Mouse (Mus musculus) adrenal gland (tissue): Measurements from ENCODE around the gene Spns3.

Experiments used
- intact Hi-C: fragments of 180-260 bp; cut with DNase I; formaldehyde crosslinking; loops from one replicate; pipeline ENCODE4 v1.15.1; 2025
- long read RNA-seq, 2 experiments: library from polyadenylated mRNA; unstranded; transcript quantifications; one replicate each; pipeline ENCODE4 v2.0.0; 2020; ENCODE audit warnings: borderline replicate concordance in 1 of 2; ENCODE audit not compliant: insufficient replicate concordance in 1 of 2

The Spns3 gene
- long read RNA-seq, experiment 1 = 0 reads
- long read RNA-seq, experiment 2 = 0 reads

DNA sequence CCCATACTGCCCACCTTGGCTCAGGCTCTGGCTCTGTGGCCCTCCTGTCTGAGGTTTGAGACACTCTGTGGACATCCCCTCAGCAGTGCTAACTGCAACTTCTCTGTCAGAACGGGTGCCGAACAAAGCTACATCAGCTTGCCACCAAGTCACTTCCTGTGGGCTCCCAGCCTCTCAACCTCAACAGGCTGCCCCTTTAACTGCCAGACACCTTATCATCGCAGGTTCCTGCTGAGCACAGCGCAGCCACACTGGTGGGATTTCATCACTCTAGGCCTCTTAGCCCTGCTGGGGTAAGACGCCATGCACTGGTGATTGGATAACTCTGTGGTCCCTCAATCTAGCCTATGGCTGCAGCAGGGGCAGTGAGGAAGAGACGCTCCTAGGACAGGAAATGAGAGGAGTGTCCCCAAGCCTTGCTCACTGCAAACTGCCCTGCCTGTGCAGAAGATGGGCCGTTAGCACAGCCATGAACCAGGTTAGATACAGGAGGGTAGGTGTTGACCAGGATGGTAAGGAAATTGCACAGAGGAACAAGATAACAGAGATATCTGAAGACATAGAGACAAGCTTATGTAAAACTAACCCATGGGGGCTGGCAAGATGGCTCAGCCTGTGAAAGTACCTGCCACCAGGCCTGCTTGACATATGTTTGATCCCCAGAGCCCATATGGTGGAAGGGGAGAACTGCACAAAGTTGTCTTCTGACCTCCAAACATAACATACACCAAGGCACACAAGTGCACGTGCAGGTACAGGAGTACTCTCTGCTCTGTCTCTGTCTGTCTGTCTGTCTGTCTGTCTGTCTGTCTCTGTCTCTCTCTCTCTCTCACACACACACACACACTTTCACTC is at the start of gene Spns3:
TSS of gene Spns3 (minus strand) at position 373 of the 855 bp plus-strand sequence.
- intact Hi-C loops = no loop called here

DNA sequence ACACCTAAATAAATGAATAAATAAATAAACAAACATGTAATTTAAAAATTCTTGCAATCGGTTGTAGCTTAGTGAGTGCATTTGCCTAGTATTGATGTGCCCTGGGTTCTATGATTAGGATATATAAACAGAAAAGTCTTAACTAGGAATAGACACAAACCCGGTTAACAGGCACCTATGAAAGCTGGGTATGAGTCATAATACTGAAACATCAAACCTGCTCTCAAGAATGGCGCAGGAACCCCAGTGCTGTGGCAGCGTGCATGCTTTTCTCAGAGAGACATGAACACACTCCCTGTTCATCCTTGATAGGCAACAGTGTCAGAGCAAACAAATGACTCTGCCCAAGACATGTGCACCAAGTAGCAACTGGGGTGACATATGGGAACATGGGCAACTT is 47.5 kb upstream of the Spns3 start:
- intact Hi-C loops = no loop called here

DNA sequence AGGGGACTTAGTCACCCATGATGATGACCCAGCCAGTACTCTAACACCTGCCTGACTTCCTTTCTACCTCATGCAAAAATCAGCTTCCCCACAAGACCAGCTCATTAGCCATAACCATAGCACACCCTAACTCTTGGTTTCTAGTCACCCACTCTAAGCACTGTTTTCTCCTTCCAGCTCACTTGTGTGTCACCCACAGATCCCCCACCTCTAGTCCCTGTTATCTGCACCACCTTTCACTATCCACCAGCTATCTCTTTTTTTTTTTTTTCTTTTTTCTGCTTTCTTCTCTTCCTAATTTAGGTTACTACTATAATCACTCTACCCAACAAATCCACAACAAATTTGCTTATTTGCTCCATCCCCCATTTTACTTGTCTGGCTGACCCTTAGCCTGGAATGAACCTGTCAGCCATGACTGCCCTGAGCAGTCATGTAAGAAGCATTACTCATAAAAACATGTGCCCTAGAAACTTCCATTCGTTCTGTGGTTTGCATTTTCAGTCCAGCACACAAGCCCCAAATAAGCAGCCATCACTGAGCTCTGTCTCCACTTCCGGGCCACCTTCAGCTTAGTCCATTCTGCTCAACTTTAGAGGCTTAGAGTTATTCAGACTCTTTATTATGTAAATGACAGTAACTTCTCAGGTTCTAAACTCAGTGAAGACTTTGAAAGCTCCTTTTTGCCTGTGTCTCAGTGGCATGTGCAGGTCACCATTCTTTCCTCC is 44.9 kb upstream of the Spns3 start:
- intact Hi-C loops = no loop called here

DNA sequence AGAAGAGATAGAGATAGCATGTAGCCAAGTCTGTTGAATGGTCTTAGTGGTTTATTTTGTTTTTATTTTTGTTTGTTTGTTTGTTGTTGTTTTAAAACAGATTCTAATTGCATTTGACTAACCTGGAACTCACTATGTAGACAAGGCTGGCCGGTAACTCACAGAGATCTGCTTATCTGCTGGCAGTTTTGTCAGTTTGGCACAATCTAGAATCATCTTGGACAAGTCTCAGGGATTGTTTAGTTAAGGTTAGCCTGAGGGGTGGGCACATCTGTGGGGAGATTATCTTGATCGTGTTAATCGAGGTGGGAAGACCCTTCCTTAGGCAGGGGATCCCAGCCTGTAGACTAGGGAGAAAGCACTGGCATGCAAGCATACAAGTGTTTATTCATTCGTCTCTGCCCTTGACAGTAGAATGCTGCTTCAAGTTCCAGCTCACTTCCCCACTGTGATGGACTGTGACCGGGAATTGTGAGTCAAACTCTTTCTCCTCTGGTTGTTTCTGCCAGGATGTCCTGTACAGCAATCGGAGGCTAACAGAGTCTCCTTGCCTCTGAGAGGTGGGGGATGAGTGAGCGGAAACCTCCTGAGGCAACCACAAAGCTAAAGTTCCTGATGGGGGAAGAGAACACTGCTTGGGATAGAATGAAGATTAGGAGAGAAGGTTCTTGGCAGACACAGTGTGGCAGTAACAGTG is 37.4 kb upstream of the Spns3 start:
- intact Hi-C loops = no loop called here

DNA sequence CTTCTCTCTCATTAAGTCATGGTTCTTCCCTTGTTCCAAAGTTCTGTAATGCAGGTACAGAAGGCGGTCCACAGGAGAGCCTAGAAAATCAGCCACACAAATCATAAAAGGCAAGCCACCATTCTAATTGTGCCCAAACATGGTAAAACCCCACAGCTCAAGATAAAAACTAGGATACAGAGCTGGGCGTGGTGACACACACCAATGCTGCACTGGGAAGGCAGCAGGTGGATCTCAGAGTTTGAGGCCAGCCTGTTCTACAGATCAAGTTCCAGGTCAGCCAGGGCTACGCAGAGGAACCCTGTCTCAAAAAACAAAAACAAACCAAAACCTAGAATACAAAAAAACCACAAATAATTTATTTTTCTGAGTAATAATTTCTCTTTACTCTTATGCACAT is 36.3 kb upstream of the Spns3 start:
- intact Hi-C loops = no loop called here

DNA sequence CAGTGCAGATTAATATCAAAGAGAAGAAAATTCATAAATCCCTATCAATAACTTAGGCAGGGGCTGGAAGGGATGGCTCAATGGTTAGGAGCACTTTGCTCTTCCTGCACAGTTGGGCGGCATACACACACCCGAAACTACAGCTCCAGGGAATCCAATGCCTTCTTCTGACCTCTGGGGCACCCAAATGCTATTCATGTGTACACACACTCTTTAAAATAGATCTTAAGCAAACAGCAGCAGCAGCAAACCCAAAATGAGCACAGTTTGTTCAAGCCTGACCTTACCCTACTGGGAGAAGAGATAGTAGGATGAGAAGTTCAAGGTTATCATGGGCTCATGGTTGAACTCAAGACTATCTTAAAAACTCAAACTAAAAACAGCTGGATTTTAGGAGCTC is 32.8 kb upstream of the Spns3 start:
- intact Hi-C loops = no loop called here

DNA sequence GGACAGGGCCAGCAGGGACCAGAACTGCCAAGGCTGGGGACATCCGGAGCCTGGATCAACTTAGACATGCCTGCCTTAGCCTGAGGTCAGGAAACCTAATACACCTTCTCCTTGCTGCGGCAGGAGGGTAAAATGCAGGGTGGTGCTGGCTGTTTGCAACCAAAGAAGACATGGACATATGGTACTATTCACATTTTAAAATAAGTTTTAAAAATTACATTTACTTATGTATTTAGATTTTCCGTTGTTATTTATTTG is 32.1 kb upstream of the Spns3 start:
- intact Hi-C loops = no loop called here

DNA sequence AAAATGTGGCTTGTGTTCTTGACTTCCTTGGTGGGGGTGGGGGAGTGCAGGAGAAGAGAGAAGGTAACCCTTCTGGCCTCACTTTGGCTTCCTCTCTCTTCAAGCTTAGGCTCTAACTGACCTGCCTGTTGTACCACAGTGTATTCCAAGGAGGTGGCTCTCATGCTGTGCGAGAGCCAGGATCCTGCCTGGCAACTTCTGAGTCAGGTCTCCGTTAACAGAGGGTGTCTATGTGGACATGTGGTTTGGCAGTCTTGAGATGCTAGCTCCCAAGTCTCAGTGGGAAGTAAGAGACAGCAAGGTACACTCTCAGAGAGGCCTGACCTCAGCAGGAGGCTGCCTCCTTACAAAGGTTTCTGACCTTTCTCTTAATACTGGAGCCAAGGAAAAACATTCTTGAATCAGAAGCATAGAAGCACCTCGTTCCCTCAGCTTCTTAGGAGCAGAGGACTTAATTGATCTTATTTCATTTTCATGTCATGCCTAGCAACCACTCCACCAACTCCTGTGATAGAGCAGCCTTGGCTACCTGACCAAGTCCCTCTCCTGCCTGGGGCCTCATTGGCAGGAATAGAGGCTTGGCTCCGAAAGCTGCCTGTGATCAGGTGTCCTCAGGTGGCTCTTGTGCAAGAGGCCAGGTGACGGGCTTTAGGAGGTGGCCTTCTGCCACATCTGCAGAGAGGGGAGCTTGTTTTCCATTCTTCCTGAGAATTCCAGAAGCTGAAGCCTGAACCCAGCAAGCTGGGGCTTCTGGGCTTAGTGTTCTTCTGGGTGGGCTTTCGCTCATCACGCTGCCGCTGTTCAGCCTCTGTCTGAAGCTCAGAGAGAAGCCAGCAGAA is 31.5 kb upstream of the Spns3 start:
- intact Hi-C loops = no loop called here

DNA sequence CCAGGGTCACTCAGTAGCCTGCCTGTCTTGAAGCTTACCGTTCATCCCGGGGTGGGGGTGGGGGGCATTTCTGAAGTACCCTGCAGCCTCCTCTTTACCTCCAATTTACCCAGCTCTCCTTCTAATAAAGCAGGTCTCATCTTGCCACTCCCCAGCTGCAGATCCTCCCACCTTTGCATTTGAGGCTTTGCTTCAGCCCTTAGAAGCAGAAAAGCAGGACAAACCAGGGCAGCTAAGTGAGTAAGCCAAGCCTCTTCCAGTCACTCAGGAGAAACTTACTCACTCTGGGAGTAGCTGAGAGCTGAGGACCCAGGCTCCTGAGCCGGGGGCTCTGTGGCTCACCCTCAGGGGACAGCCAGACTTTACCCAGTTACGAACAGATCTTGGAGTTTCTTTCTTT is 28.2 kb upstream of the Spns3 start:
- intact Hi-C loops = no loop called here

DNA sequence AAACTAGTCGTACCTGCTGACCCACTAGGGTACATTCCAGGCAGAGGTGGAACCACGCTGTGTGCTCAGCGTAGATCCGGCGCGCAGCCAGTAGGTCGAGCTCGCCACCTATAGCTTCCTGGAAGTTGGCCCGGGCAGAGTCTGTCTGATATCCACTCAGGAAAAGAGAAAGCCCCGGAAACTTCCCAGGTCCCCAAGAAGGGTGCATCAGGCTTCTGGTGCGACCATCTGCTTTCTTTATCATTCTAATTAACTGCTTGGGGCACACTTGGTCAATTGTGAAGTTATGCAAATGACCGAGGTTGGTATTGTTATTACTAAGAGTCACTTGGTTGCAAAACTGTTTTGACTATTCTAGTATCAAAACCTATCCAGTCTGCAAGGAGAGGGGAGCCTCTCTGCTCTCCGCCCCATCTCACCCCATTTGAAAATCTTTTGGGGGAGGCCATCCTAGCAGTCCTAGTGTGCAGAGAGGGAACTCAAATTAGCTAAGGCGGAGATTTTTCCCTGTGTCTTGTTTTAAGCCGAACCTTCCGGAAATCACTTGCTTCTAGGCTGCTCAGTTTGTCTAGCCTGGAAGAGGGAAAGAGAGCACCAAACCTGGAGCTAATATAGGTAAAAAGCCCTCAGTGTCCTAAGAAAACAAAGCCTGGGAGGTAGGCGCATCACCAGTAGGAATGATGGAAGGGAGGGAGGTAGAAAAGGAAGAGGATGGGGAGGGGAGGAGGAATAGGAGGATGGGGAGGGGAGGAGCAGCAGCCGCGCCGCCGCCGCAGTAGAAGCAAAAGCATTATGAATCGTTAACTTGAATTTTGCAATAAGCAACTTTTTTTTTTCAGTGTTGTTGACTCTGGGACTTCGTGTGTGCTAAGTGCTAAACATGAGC is 26.4 kb upstream of the Spns3 start:
- intact Hi-C loops = no loop called here

DNA sequence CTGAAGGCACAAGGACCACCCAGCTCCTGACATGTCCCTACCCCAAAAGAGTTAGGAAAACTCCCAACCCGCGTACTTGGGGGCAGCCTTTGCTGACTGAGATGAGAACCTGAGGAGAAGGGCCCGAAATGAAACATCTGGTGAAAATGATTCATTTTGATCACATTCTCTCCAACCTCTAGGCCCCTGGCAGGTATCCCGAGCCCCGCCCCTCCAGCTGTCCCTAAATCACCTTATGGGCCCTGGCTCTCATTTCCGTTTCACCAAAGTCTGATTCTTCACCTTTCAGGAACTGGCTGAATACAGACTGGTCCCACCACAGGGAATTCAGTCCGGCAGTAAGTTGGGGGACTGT is 25.8 kb upstream of the Spns3 start:
- intact Hi-C loops = no loop called here

DNA sequence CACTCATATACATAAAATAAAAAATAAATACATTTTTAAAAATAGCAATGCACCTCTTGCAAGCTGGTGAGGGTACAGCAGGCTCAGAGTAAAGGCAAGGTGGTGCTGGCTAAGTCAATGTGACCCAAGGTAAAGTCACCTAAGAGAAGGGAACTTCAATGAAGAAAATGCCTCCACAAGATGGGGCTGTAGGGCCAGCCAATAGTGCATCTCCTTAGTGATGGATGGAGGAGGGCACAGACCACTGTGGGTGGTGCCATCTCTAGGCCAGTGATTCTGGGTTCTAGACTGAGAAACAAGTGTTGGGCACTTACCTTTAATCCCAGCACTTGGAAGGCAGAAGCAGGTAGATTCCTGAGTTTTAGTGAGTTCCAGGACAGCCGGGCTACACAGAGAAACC is 23.5 kb upstream of the Spns3 start:
- intact Hi-C loops = loop anchor here (5.0 kb wide), 1 partner anchor 153 kb away; no protein-coding TSS in a partner anchor

DNA sequence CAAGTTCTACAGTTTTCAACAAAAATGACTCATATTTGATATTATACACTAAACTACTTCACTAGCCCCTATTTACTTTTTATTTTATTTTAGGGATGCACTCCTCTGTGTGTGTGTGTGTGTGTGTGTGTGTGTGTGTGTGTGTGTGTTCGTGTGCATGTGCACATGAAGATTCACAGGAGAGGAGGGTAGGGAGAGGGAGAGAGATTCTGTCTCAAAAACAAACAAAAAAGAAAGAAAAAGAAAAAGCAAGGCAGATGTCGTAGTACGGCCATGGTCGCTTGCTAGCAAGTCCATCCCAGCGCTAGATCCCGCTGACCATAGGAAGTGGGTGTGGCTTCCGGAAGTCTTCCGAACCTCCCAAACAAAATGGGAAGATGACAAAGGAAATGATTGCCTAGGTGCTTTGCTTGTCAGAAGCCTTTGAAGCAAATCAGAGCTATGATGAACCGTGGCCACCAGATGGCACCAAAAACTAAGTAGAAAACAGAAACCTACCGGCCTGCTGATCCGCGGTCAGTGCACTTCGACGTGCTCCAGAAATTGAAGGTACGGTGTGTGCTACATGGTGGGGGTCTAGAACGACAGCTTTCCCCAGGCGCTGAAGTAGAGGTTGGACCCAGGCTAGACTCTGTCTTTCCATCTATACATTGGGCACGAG is 20.1 kb upstream of the Spns3 start:
- intact Hi-C loops = loop anchor here (5.0 kb wide), 1 partner anchor 157 kb away; no protein-coding TSS in a partner anchor

DNA sequence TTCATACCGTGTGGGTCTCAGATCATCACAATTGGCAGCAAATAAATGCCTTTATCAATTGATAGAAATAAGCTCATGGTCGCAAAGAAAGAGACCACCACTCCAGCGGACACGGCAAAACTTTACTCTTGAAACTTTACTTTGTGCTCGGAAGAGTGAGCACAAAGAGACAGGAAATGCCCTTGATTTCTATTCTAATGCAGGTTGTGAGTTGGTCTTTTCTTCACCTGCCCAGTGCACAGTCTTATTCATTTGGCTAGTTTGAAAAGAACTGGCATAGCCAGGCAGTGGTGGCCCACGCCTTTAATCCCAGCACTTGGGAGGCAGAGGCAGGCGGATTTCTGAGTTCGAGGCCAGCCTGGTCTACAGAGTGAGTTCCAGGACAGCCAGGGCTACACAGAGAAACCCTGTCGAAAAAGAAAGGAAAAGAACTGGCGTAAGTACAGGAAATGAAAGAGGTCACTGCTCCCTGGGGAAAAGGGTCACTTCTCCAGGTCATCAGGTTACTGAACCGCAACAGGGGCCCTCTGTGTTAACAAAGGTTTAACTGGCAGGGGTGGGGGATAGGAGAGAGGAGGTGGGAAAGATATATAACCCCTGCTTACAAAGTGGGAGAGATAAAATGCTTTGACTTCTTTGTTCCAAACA is 19.5 kb upstream of the Spns3 start:
- intact Hi-C loops = loop anchor here (5.0 kb wide), 2 partner anchors 158 to 227 kb away; no protein-coding TSS in a partner anchor

DNA sequence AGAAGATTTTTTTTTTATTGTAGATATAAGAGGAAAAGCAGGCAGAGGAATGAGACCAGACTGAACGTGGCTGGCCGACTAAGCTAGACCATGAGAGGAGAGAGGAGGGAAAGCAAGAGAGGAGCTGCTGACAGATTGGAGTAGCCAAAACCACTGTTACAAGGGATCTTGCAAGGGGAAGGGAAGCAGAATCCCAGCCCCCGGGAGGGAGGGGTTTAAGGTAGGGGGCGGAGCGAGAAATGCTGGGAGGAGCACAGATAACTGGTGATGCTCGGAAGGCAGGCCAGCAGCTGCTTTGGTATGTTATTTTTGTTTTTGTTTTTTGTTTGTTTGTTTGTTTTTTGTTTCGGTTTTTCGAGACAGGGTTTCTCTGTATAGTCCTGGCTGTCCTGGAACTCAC is 18.7 kb upstream of the Spns3 start:
- intact Hi-C loops = loop anchor here (5.0 kb wide), 1 partner anchor 227 kb away; no protein-coding TSS in a partner anchor

DNA sequence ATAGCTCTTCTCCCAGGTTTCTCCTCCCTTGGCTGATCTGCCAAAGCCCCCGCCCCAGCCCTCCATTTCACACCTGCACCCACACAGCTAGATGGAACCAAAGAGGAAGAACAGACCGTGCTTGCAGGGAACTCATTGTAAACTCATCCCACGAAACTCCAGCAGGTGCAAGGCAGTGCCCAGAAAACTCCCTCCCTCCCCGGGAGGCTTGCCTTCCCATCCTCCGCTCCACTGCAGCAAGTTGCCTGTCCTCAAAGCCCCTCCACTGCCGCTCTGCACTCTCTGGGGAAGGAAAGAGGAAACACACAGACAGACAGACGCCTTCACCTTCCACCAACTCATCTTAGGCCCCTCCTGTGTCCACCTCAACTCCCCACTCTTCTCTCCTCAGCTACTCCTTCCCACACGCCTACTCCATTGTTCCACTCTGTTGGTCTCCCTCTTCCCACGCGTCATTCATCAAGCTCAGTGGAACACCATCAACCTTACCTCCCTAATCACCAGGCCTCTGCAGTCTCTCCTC is 16.6 kb upstream of the Spns3 start:
- intact Hi-C loops = loop anchor here (1.0 to 5.0 kb wide), 2 partner anchors 212 to 225 kb away; no protein-coding TSS in a partner anchor

DNA sequence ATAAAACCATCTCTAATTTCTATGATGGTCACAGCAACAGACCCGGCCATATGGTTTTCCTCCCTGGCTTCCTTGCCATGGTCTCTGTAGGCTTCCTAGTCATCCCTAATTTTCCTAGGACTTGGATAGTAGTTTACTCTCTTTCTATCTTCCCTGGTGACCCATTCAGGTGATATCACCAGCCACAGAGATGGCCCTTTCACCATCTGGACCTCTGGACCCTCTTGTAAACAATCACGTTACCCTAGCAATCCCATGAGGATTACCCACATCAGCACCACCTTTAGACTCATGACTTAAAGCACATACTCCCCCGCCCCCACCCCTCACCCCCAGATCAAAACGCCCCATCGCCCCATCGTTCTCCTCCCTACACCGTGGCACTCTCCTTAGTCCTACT is 16.0 kb upstream of the Spns3 start:
- intact Hi-C loops = loop anchor here (1.0 to 5.0 kb wide), 2 partner anchors 211 to 224 kb away; no protein-coding TSS in a partner anchor

DNA sequence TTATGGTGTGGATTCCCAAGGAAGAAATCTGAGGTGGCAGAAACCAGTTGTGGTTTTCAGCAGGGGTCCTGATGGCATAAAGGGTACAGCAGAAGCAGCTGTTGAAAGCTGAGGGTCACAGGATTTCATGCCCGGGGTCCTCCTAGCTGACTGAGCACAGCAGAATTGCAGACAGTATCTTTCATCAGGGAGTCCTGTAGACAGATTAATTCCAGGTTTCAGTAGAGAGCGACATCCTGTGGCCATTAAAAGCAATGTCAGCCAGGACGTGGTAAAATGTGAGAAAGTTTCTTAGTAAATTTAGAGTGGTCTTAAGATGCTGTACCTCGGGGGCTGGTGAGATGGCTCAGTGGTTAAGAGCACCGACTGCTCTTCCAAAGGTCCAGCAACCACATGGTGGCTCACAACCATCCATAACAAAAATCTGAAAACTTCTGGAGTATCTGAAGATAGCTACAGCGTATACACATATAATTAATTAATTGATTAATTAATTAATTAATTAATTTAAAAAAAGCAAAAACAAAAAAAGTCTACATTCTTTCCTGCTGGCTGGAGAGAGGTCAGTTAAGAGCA is 14.0 kb upstream of the Spns3 start:
- intact Hi-C loops = loop anchor here (5.0 kb wide), 2 partner anchors 132 to 342 kb away; no protein-coding TSS in a partner anchor
